In the genomic region with DNA sequence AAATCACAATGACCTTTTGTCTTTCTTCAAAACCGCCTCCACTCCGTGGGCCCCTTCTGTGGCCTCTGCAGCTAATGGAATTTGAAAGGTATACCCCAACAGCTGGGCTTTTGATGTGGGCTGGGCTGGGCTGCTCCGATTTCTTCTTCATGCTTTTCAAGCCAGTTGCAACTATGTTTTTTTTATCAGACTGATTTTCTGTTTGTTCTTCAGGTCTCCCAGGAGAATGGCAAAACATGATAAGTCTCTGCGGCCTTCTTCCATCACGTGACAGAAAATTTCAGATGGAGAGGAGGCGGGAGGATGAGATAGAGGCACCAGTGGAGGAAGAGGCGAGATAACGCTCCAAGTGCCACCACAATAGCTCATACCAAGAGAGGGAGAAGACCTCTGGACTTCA, we compare ENCODE assay signal across 15 mouse cellular contexts. TPM values are rescaled to one million over a fixed set of nuclear protein-coding genes. Genes with fewer than 3 reads are reported as not detected.
DNase-seq lines count a peak whose midpoint lies in the region; ATAC-seq and TF ChIP-seq lines count a peak whose summit lies in the region.
"Had no signal": no experiment of that assay in that cellular context is flagged by ENCODE, and none has a peak within 500 bp of the region (broad histone marks: within the 10 kb centered on the region; RNA-seq: fewer than 3 reads in every experiment).

No protein-coding gene starts in this region.

- H3K4me1 ChIP-seq in limb, embryonic 13.5 days: no peaks in the 10 kb centered on the region
- no peaks in the 10 kb centered on the region for H3K4me1 ChIP-seq in limb, embryonic 10.5 days
- H3K4me1 ChIP-seq in G1E (ENCODE audit: insufficient read depth, low read depth, low read length): peaks cover 64% of the 10 kb centered on the region
- peaks cover 55% of the 10 kb centered on the region for H3K4me1 ChIP-seq in erythroblast, embryonic 14.5 days (ENCODE audit: control insufficient read depth)
- no peaks in the 10 kb centered on the region for H3K4me1 ChIP-seq in kidney, adult 2 months (ENCODE audit: control insufficient read depth, insufficient read depth, low read length)
- H3K4me1 ChIP-seq: forebrain, embryonic 13.5 days; hindbrain, embryonic 13.5 days had no signal

- no peak for TF ChIP-seq POLR2A in kidney, adult 2 months (IDR thresholded peaks at IDR 0.05; ENCODE audit: low read depth, low read length)

- ATAC-seq in limb, embryonic 13.5 days (ENCODE audit: low FRiP score, low read depth): peak; percentile 73
- peak; percentile 90 for ATAC-seq in G1E (ENCODE audit: extremely low read depth, insufficient number of reproducible peaks, low FRiP score, poor library complexity, severe bottlenecking)
- ATAC-seq in megakaryocyte, adult 5-6 weeks (ENCODE audit: poor library complexity, severe bottlenecking): peak; percentile 11; the same call in 1 of the 2 replicates
- ATAC-seq: forebrain, embryonic 13.5 days had no signal

- no peak for TF ChIP-seq CTCF in G1E (IDR thresholded peaks at IDR 0.05; ENCODE audit: low read depth, low read length)
- no peak for TF ChIP-seq CTCF in layer of hippocampus, adult 2 months (conservative IDR thresholded peaks at IDR 0.05)
- no peak for TF ChIP-seq CTCF in kidney, adult 2 months (conservative IDR thresholded peaks at IDR 0.05; ENCODE audit: insufficient read depth, insufficient read length, low read depth, low read length)

- H3K9me3 ChIP-seq in limb, embryonic 13.5 days: no peaks in the 10 kb centered on the region
- H3K9me3 ChIP-seq in limb, embryonic 10.5 days (replicated peaks): no peaks in the 10 kb centered on the region
- H3K9me3 ChIP-seq in G1E (replicated peaks): no peaks in the 10 kb centered on the region
- H3K9me3 ChIP-seq in erythroblast, embryonic 14.5 days (ENCODE audit: control insufficient read depth, low read length): no peaks in the 10 kb centered on the region
- H3K9me3 ChIP-seq: forebrain, embryonic 13.5 days; hindbrain, embryonic 13.5 days had no signal

- no peak overlapping the region for H3K9ac ChIP-seq in limb, embryonic 13.5 days
- H3K9ac ChIP-seq: forebrain, embryonic 13.5 days; hindbrain, embryonic 13.5 days had no signal

- no peak for DNase-seq in limb, embryonic 10.5 days (ENCODE audit: low spot score)
- DNase-seq in G1E (ENCODE audit: low spot score): peak; percentile 45
- no peak for DNase-seq in B cell, adult 2 months
- no peak for DNase-seq in layer of hippocampus, adult 2 months (ENCODE audit: low spot score in 2 of 2)
- DNase-seq in kidney, adult 2 months: no peak
- DNase-seq: adrenal gland, postnatal 14 days; cerebellum, postnatal 10 days; gastrocnemius, postnatal 25 days; lung, postnatal 14 days had no signal

- 0 out of 2 replicates have a peak, but pooled peaks cover 3% of the 10 kb centered on the region for H3K27me3 ChIP-seq in limb, embryonic 13.5 days
- no peaks in the 10 kb centered on the region for H3K27me3 ChIP-seq in limb, embryonic 10.5 days (ENCODE audit: low read depth, poor library complexity, severe bottlenecking)
- peaks cover 13% of the 10 kb centered on the region for H3K27me3 ChIP-seq in G1E (ENCODE audit: insufficient read depth, low read length)
- H3K27me3 ChIP-seq in erythroblast, embryonic 14.5 days (ENCODE audit: control insufficient read depth): peaks cover 11% of the 10 kb centered on the region
- H3K27me3 ChIP-seq in kidney, adult 2 months (replicated peaks; ENCODE audit: control insufficient read depth, insufficient read depth, low read length): no peaks in the 10 kb centered on the region
- H3K27me3 ChIP-seq: forebrain, embryonic 13.5 days; hindbrain, embryonic 13.5 days had no signal

- H3K4me2 ChIP-seq in limb, embryonic 13.5 days (replicated peaks): no peak overlapping the region
- H3K4me2 ChIP-seq: forebrain, embryonic 13.5 days; hindbrain, embryonic 13.5 days had no signal

- no peak overlapping the region for H3K27ac ChIP-seq in limb, embryonic 13.5 days
- no peak overlapping the region for H3K27ac ChIP-seq in limb, embryonic 10.5 days
- H3K27ac ChIP-seq in layer of hippocampus, adult 2 months: no peak overlapping the region
- H3K27ac ChIP-seq in kidney, adult 2 months (ENCODE audit: insufficient read depth, low read depth, low read length): no peak overlapping the region
- H3K27ac ChIP-seq: forebrain, embryonic 13.5 days; hindbrain, embryonic 13.5 days had no signal

- no peak overlapping the region for H3K4me3 ChIP-seq in limb, embryonic 13.5 days
- no peak overlapping the region for H3K4me3 ChIP-seq in limb, embryonic 10.5 days
- H3K4me3 ChIP-seq in G1E (ENCODE audit: low read depth, low read length): no peak overlapping the region; the same call in 1 of the 2 replicates
- peak overlapping the region; percentile 48 for H3K4me3 ChIP-seq in erythroblast, embryonic 14.5 days (replicated peaks)
- no peak overlapping the region for H3K4me3 ChIP-seq in layer of hippocampus, adult 2 months
- no peak overlapping the region for H3K4me3 ChIP-seq in kidney, adult 2 months (ENCODE audit: insufficient read depth, low read depth, low read length)
- H3K4me3 ChIP-seq: forebrain, embryonic 13.5 days; hindbrain, embryonic 13.5 days had no signal

- WGBS in limb, embryonic 13.5 days: 65% methylated on average over 8 of the region's 8 CpGs
- 69% methylated on average over 8 of the region's 8 CpGs for WGBS in limb, embryonic 10.5 days
- 49% methylated on average over 8 of the region's 8 CpGs for WGBS in kidney, adult 2 months

- no peaks in the 10 kb centered on the region for H3K36me3 ChIP-seq in limb, embryonic 13.5 days
- H3K36me3 ChIP-seq in limb, embryonic 10.5 days: no peaks in the 10 kb centered on the region
- no peaks in the 10 kb centered on the region for H3K36me3 ChIP-seq in G1E (replicated peaks)
- H3K36me3 ChIP-seq in erythroblast, embryonic 14.5 days (ENCODE audit: control insufficient read depth): no peaks in the 10 kb centered on the region
- no peaks in the 10 kb centered on the region for H3K36me3 ChIP-seq in kidney, adult 2 months (ENCODE audit: control insufficient read depth, insufficient read depth, low read length)
- H3K36me3 ChIP-seq: hindbrain, embryonic 13.5 days had no signal

RNA-seq across cellular contexts. Expression of gene Fasl, which starts 37.0 kb away (rescaled TPM):
- not detected in 2 replicates for polyA plus RNA-seq in limb, embryonic 13.5 days (2015; fragmentation: Nextera tagmentation; extraction: Ambion mirVana)
- not detected in 2 replicates for polyA plus RNA-seq in limb, embryonic 10.5 days (2016; fragmentation: Nextera tagmentation; extraction: Ambion mirVana)
- total RNA-seq in G1E (2014; fragmentation: Nextera tagmentation) (not detected in 2 replicates), G1E (2017) (0.05 and 0.17 TPM in 2 replicates)
- not detected in 2 replicates for polyA plus RNA-seq in G1E (2012)
- not detected in 2 replicates for polyA plus RNA-seq in erythroblast, embryonic 14.5 days (2012)
- 1.2 and 1.3 TPM in 2 replicates for total RNA-seq in megakaryocyte, adult 5-6 weeks (2015)
- 1.5 and 1.8 TPM in 2 replicates for total RNA-seq in megakaryocyte, adult 5-6 weeks (2017)
- under 1 TPM in 1 of 2 experiments, not detected in 1; 0.28 TPM for total RNA-seq in layer of hippocampus, adult 2 months (2021)
- polyA plus RNA-seq in kidney, adult 2 months (2012; rRNA removed): 0.04 and 0.16 TPM in 2 replicates
- total RNA-seq: adrenal gland, postnatal 14 days; gastrocnemius, postnatal 25 days; left cerebral cortex, postnatal 14 days had no signal
- polyA plus RNA-seq: forebrain, embryonic 13.5 days had no signal

Comparison
In these comparisons a context has a peak if more than half of its experiments do, and no peak if none do; other contexts are left out.
1. ATAC-seq: peak in every context shown above with its lines; median percentile 90 in G1E; 73 in limb, embryonic 13.5 days; 11 in megakaryocyte, adult 5-6 weeks.